Mouse (Mus musculus): ENCODE data around the gene Disp1. TPM values are rescaled to one million over a fixed set of nuclear protein-coding genes. Genes with fewer than 3 reads are reported as not detected.

Disp1 gene
- total RNA-seq, 2 experiments from 2014 or later, result 5.3 to 6.2 TPM

- no peak for ATAC-seq (replicated peaks; ENCODE audit: poor library complexity)
Observed at GRCm38 (mm10) chr1:183043161-183043812, 178.0 kb downstream of the Disp1 start.

DNA sequence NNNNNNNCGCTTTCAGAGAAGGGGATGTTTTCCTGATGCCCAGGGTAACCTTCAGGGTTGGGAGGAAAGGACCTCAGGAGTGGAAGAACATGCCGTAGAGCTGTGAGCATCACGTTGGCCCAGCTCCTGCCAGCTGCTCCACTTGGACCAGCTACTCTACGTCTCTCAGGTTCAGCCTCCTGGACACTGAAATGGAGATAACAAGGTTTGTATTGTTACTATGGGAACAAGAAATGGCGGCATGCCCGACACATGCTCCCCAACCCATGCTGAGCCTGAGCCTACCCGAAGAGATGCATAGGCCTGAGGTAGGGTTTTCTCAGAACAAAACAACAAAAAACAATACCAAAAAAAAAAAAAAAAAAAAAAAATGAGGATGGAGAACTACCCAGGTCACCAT lies 179.6 kb downstream of the Disp1 start:
- ATAC-seq (replicated peaks; ENCODE audit: poor library complexity), result no peak

DNA sequence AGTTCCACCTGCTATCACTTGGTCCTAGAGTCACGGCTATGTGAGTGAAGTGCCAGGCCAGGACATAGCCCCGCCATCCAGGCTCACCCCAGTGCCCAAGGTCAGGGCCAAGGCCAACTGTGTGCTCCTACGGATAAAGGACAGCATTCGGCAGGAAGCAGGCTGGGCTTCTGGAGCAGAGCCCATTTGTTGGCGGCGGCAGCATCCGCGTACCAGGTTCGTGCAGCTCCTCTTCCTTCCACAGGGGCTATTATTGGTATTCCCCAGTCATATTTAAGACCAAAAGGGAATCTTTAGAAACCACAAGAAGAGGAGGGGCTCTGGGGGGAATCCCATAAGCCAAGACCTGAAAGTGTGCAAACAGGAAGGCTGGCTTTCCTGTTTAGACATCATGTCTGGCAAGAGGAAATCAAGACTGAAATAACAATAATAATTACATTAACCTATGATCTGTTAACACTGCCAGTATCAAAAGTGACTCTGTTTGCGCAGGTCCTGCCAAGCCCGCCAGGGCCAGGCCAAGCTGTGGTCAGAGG lies 180.4 kb downstream of the Disp1 start:
- ATAC-seq (replicated peaks; ENCODE audit: poor library complexity), result peak; percentile 45

DNA sequence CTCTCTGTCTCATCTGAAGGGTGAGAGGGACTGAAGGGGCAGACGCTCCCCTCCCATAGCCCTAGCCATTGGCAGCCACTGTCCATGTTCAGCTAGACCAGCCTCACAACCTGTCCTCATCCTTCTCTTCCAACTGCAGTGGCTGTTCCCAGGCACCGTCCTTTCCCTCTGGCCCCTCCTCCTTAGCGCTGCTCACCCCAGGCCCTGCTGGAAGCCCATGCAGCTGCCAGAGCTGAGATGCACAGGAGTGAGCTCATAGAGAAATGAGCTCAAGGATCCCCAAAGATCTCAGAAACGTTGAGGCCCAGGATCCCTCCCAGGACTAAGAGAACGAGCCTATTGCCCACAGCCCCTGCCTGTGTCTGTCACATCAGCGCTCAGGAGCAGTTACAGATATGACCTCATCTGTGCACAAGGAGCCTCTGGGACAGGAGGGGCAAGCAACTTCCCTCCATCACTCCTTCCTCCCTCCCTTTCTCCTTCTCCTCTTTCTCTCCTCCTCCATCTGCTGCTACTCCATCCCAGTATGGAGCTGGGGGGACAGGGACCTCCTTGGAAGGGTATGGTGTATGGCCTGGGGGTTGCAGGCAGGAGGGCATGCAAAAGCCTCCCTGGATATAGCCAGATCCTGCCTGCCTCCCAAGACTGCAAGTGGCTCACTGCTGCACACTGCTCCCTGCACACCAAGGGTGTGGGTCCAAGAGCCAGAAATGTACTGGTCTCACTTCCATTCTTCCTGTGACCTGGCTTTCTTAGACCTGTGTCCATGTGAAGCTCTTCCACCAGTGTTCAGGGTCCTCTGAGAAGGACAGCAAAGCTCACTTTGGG lies 181.2 kb downstream of the Disp1 start:
- ATAC-seq (replicated peaks; ENCODE audit: poor library complexity), result no peak

DNA sequence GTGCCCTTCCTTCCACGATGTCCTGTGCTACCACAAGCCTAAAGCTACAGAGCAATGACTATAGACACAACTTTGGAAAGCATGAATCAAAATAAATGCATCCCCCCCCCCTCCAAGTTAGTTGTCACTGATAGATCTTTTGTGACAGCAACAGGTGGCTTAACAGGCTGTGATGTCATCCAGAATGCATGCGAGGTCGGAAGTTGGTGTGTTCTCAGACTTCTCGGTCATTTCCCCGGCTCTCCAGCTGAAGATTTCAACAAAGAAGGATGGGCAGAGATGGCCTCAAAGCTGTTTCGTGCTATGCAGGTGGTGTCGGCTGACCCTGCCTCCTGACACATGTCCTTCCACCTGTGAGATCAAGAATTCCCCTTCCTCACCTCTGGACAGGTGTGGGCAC lies 181.9 kb downstream of the Disp1 start:
- ATAC-seq (replicated peaks; ENCODE audit: poor library complexity), result no peak

Other genes starting within 250 kb of the Disp1 start
- 39.9 and 44.9 TPM in 2 replicates for gene Aida, start 75.1 kb upstream of the Disp1 start, total RNA-seq (2015)
- 53.3 and 55.8 TPM in 2 replicates for gene Aida, start 75.1 kb upstream of the Disp1 start, total RNA-seq (2017)
- 24.6 and 32.7 TPM in 2 replicates for gene Brox, start 75.7 kb upstream of the Disp1 start, total RNA-seq (2015)
- gene Brox, start 75.7 kb upstream of the Disp1 start, total RNA-seq (2017), result 35.8 and 47.5 TPM in 2 replicates
- 79.0 and 81.3 TPM in 2 replicates for gene Mia3, start 148.0 kb upstream of the Disp1 start, total RNA-seq (2015)
- gene Mia3, start 148.0 kb upstream of the Disp1 start, total RNA-seq (2017), result 119 and 129 TPM in 2 replicates
- gene Taf1a, start 167.5 kb upstream of the Disp1 start, total RNA-seq (2015), result 16.1 and 18.4 TPM in 2 replicates
- 19.5 and 22.4 TPM in 2 replicates for gene Taf1a, start 167.5 kb upstream of the Disp1 start, total RNA-seq (2017)
- not detected in 2 replicates for gene Hhipl2, start 196.7 kb upstream of the Disp1 start, total RNA-seq (2015)
- not detected in 2 replicates for gene Hhipl2, start 196.7 kb upstream of the Disp1 start, total RNA-seq (2017)

Measured in megakaryocyte progenitor cell, adult 5-6 weeks (primary cell).